Mouse (Mus musculus) brain, embryonic 14.5 days (tissue): ENCODE data around the gene Olfr538. TPM values are rescaled to one million over a fixed set of nuclear protein-coding genes. Genes with fewer than 3 reads are reported as not detected.
"Not testable (repeated sequence)": the region's sequence is repeated elsewhere in the genome, so short reads cannot be mapped to it uniquely, and the experiment has no call there.

Experiments
- DNase-seq: peaks from one replicate; pipeline ENCODE4 v3.0.0-alpha.2; 2011; ENCODE audit warnings: low read depth
- CTCF ChIP-seq: fragments of 200-500 bp; IDR thresholded peaks from 2 replicates; pipeline ENCODE4 v1.5.1; 2012; ENCODE audit warnings: inconsistent platforms, mild to moderate bottlenecking, moderate library complexity, borderline replicate concordance; ENCODE audit not compliant: insufficient read depth, insufficient read length; ENCODE audit errors: extremely low read depth
- POLR2A ChIP-seq: fragments of 200-500 bp; IDR thresholded peaks from 2 replicates; pipeline ENCODE4 v1.6.1; 2012; ENCODE audit warnings: mild to moderate bottlenecking, inconsistent platforms, borderline replicate concordance; ENCODE audit not compliant: poor library complexity, insufficient read depth, insufficient read length, severe bottlenecking; ENCODE audit errors: extremely low read depth
- polyA plus RNA-seq: library from polyadenylated mRNA; depleted of rRNA; stranded (reverse); fragments of >200 nt; gene quantifications from 2 replicates; pipeline ENCODE4 v1.2.3, GENCODE M21; 2012; rRNA removed

Olfr538 gene
- polyA plus RNA-seq: not detected in 2 replicates

DNA sequence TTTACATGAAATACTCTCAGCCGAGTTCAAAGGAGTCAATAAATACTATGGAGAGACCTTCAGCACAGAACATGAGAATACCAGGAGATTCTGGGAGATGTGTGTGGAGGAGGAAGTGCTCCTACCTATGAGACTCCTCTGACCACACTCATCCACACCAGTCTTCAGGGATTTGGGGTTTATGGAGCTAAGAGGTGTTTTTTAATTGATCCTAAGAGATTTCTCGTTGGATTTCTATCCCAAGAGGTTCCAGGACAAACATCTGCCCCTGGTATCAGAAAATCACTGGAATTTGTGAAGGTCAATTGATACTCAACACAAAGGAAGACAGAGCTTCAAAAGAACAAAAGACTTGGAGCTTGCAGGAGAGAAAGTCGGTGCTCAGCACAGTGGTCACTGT lies at the start of gene Olfr538:
TSS of gene Olfr538 (plus strand) at position 301 of the 400 bp plus-strand sequence.
- DNase-seq: no peak
- TF ChIP-seq CTCF (no peak), POLR2A (no peak)

DNA sequence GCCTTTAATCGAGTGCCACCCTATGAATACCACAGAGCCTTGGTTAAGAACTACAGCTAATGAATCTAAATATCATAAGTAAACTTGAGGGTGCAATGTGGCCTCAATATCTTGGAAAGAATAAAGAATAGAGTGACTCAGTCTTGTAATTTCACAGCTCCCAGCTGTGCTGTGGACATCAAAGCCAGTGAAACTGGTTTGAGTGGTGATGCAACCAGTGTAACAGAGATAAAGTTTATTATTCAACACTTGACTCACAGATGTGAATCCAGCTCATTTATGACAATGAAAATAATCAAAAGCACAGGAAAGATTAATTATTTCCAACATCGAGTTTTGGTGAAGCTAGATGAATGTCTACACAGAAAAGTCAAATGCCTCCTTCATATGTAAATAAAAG lies 27.9 kb upstream of the Olfr538 start:
- no peak for TF ChIP-seq CTCF
- no peak for TF ChIP-seq POLR2A
- DNase-seq: no peak

DNA sequence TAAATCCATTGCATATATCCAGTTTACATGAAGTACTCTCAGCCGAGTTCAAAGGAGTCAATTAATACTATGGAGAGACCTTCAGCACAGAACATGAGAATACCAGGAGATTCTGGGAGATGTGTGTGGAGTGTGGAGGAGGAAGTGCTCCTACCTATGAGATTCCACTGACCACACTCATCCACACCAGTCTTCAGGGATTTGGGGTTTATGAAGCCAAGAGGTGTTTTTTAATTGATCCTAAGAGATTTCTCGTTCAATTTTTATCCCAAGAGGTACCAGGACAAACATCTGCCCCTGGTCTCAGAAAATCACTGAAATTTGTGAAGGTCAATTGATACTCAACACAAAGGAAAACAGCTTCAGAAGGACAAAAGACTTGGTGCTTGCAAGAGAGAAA lies 33.3 kb downstream of the Olfr538 start, which contains the start of gene Olfr46:
TSS of gene Olfr46 (plus strand) at position 301 of the 400 bp plus-strand sequence.
- DNase-seq: not testable (repeated sequence)

Other genes with a start within 250 kb of the Olfr538 start
- gene Olfr525, start 247.0 kb upstream of the Olfr538 start, polyA plus RNA-seq: not detected in 2 replicates
- not detected in 2 replicates for gene Olfr527, start 233.9 kb upstream of the Olfr538 start, polyA plus RNA-seq
- gene Olfr60, start 206.2 kb upstream of the Olfr538 start, polyA plus RNA-seq: not detected in 2 replicates
- not detected in 2 replicates for gene Olfr530, start 191.6 kb upstream of the Olfr538 start, polyA plus RNA-seq
- gene Olfr531, start 165.0 kb upstream of the Olfr538 start, polyA plus RNA-seq: not detected in 2 replicates
- gene Olfr532, start 146.2 kb upstream of the Olfr538 start, polyA plus RNA-seq: not detected in 2 replicates
- gene Olfr533, start 104.5 kb upstream of the Olfr538 start, polyA plus RNA-seq: not detected in 2 replicates
- gene Olfr535, start 83.7 kb upstream of the Olfr538 start, polyA plus RNA-seq: not detected in 2 replicates
- gene Olfr536, start 60.5 kb upstream of the Olfr538 start, polyA plus RNA-seq: not detected in 2 replicates
- not detected in 2 replicates for gene Olfr46, start 33.4 kb downstream of the Olfr538 start, polyA plus RNA-seq
- gene Olfr61, start 61.1 kb downstream of the Olfr538 start, polyA plus RNA-seq: not detected in 2 replicates
- gene Olfr53, start 78.6 kb downstream of the Olfr538 start, polyA plus RNA-seq: not detected in 2 replicates
- gene Olfr539, start 92.0 kb downstream of the Olfr538 start, polyA plus RNA-seq: 0.01 and 0.03 TPM in 2 replicates
- gene Olfr45, start 114.1 kb downstream of the Olfr538 start, polyA plus RNA-seq: not detected in 2 replicates
- gene Olfr541, start 129.4 kb downstream of the Olfr538 start, polyA plus RNA-seq: not detected in 2 replicates
- gene Cyp2e1, start 195.9 kb downstream of the Olfr538 start, polyA plus RNA-seq: not detected in 2 replicates
- gene Syce1, start 220.0 kb downstream of the Olfr538 start, polyA plus RNA-seq: 0.15 and 0.18 TPM in 2 replicates